Mouse (Mus musculus) heart, postnatal 0 days (tissue): Measurements from ENCODE around the gene Tfr2. TPM values are rescaled to one million over a fixed set of nuclear protein-coding genes. Genes with fewer than 3 reads are reported as not detected.

Experiments
- ATAC-seq: fragments of 200-750 bp; cut with Nextera tagmentation; 2 replicates; pipeline ENCODE4 v1.8.0; 2017; ENCODE audit warnings: low read depth, moderate number of reproducible peaks, moderate library complexity; ENCODE audit not compliant: insufficient read depth
- DNase-seq: peaks from one replicate; pipeline ENCODE4 v3.0.0-alpha.2; 2016; ENCODE audit warnings: low spot score
- H3K27ac ChIP-seq: fragments of 300-500 bp; sonication (generic); 2 replicates; pipeline ENCODE4 v1.5.1; 2014; ENCODE audit warnings: low read depth, mild to moderate bottlenecking
- H3K27me3 ChIP-seq: fragments of 300-500 bp; sonication (generic); 2 replicates; pipeline ENCODE4 v1.6.1; 2014; ENCODE audit warnings: low read length, mixed read lengths; ENCODE audit not compliant: control insufficient read depth, insufficient read depth
- H3K36me3 ChIP-seq: fragments of 300-500 bp; sonication (generic); replicated peaks from 2 replicates; pipeline ENCODE4 v1.6.1; 2014; ENCODE audit warnings: low read length, mixed read lengths; ENCODE audit not compliant: control insufficient read depth, insufficient read depth
- H3K4me1 ChIP-seq: fragments of 300-500 bp; sonication (generic); 2 replicates; pipeline ENCODE4 v1.6.1; 2014; ENCODE audit warnings: antibody characterized with exemption; ENCODE audit not compliant: control insufficient read depth, insufficient read depth
- H3K4me2 ChIP-seq: fragments of 300-500 bp; sonication (generic); 2 replicates; pipeline ENCODE4 v1.6.1; 2014; ENCODE audit warnings: low read depth, mild to moderate bottlenecking, low read length, moderate library complexity
- H3K4me3 ChIP-seq: fragments of 300-500 bp; sonication (generic); 2 replicates; pipeline ENCODE4 v1.5.1; 2014; ENCODE audit warnings: low read depth, low read length
- H3K9ac ChIP-seq: fragments of 300-500 bp; sonication (generic); replicated peaks from 2 replicates; pipeline ENCODE4 v1.6.1; 2014; ENCODE audit warnings: low read depth, low read length, mixed read lengths
- H3K9me3 ChIP-seq: fragments of 300-500 bp; sonication (generic); replicated peaks from 2 replicates; pipeline ENCODE4 v1.6.1; 2016; ENCODE audit warnings: low read length; ENCODE audit not compliant: control insufficient read depth
- CTCF ChIP-seq: IDR thresholded peaks from 2 replicates; pipeline ENCODE4 v1.5.1; 2016; ENCODE audit warnings: antibody characterized with exemption, control low read depth, low read depth
- EP300 ChIP-seq: IDR thresholded peaks from 2 replicates; pipeline ENCODE4 v1.6.1; 2016; ENCODE audit warnings: antibody characterized with exemption, low read depth
- WGBS: fragments of 180-500 bp; shearing (Covaris S2); extraction: QIAGEN DNeasy Blood & Tissue Kit; methylation state at CpG from one replicate; pipeline ENCODE4 v1.1.7; 2014; 5-methylcytosine and 5-hydroxymethylcytosine counted together
- polyA plus RNA-seq: library from polyadenylated mRNA; unstranded; fragments of >200 nt; fragmentation: Nextera tagmentation; extraction: Ambion mirVana; gene quantifications from 2 replicates; pipeline ENCODE4 v1.2.1, GENCODE M21; 2015
- total RNA-seq: library from RNA; depleted of rRNA; stranded (reverse); fragments of >200 nt; gene quantifications from 2 replicates; pipeline ENCODE4 v1.2.3, GENCODE M21; 2014; ENCODE audit warnings: low replicate concordance

Gene Tfr2
- total and polyA plus RNA-seq, 2 experiments from 2014 or later, result 0.07 TPM; not detected in 1

DNA sequence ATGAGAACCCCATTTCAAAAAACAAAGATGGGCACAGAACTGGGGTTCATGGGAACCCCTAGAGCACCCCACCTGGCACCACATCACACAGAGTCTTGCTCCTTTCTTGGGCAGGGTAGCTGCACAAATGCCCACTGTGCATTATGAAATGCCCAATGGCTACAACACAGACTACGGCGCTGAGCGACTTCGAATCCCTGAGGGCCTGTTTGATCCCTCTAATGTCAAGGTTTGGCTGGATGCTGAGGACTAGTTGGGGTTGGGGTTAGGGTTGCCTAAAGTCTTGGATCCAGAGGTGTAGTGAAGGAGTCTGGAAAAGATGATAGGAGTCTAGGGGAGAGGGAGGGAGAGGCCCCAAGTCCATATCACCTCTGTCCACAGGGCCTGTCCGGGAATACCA lies 3.2 kb upstream of the Tfr2 start:
- ATAC-seq, result no peak
- no peak overlapping the region for H3K9ac ChIP-seq
- H3K9me3 ChIP-seq, result no peaks in the 10 kb centered on the region
- WGBS, result 88% methylated on average over 5 of the region's 5 CpGs
- no peak for DNase-seq
- H3K36me3 ChIP-seq, result no peaks in the 10 kb centered on the region
- H3K27ac ChIP-seq, result no peak overlapping the region
- H3K4me1 ChIP-seq, result no peaks in the 10 kb centered on the region
- no peak overlapping the region for H3K4me3 ChIP-seq
- TF ChIP-seq EP300, result no peak
- no peak for TF ChIP-seq CTCF
- H3K4me2 ChIP-seq, result no peak overlapping the region
- no peaks in the 10 kb centered on the region for H3K27me3 ChIP-seq

DNA sequence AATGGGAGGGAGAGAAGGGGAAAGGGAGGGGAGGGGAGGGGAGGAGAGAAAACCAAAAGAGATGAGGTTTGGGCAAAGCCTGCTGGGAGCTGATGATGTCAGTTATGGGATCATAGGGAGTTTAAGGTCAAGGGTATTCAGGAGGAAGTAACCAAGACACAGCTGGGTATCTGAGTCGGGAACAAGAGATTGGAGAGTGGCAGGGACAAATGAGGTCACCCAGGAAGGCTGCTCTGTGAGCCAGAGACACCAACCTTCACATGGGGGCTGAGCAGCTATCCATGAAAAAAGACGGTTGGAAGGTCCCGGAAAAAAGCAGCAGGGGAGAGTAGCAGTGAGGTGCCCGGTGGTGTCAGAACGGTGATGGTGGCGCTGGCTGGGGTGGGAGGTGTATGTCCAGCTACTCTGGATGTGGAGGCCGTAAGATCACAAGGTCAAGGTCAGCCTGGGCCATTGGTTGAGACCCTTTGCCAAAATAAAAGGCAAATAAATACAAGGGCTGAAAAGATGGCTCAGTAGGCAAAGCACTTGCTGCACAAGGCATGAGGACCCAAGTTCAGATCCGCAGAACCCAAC lies 1.3 kb upstream of the Tfr2 start:
- DNase-seq (no peak), ATAC-seq (no peak)
- H3K9ac ChIP-seq, result no peak overlapping the region
- TF ChIP-seq CTCF (no peak), EP300 (no peak)
- no peaks in the 10 kb centered on the region for H3K9me3 ChIP-seq
- H3K4me1 ChIP-seq, result no peaks in the 10 kb centered on the region
- no peak overlapping the region for H3K27ac ChIP-seq
- no peak overlapping the region for H3K4me3 ChIP-seq
- H3K36me3 ChIP-seq, result no peaks in the 10 kb centered on the region
- WGBS, result 70% methylated on average over 8 of the region's 8 CpGs
- 0 out of 2 replicates have a peak, but pooled peaks cover 3% of the 10 kb centered on the region for H3K27me3 ChIP-seq
- H3K4me2 ChIP-seq, result no peak overlapping the region

DNA sequence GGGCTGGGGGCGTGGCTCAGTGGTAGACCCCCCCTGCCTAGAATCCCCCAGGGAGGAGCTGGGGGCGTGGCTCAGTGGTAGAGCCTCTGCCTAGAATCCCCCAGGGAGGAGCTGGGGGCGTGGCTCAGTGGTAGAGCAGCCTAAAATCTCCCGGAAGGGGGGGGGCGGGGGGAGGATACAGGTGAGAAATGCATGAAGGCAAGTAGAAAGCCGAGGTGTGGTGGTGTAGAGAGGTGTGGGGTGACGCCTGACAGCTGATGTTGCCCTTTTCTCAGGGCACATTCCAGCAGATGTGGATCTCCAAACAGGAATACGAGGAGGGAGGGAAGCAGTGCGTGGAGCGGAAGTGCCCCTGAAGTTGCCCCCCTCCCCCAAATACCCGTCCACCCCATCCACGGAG lies 609 bp upstream of the Tfr2 start:
- TF ChIP-seq CTCF (no peak), EP300 (no peak)
- Histone ChIP-seq H3K36me3 (no peaks in the 10 kb centered on the region), H3K4me2 (no peak overlapping the region), H3K4me3 (no peak overlapping the region), H3K9ac (no peak overlapping the region), H3K27ac (no peak overlapping the region), H3K4me1 (no peaks in the 10 kb centered on the region), H3K9me3 (no peaks in the 10 kb centered on the region), H3K27me3 (0 out of 2 replicates have a peak, but pooled peaks cover 3% of the 10 kb centered on the region)
- 50% methylated on average over 12 of the region's 12 CpGs for whole genome bisulfite sequencing
- 0 out of 2 replicates have a peak, but pooled peaks have one; percentile 20 for ATAC-seq
- no peak for DNase-seq

DNA sequence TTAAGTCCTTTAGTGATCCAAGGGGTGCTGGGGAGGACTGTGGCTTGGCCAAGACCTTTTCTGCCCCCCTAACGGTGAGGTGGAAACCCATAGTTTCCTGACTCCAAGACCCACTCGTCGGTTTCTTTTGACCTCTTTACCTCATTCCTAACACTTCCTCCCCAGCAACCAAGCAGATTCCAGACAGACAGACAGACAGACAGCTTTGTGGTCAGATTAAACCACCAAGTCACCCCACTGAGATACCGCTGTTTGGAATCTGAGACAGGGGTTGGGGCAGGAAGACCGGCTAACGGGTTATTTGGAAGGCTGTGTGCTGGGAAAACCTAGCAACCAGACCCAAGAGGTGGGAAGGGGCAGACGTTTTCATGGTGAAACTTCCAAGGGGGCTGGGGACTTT lies 541 bp downstream of the Tfr2 start:
- no peak overlapping the region for H3K4me2 ChIP-seq
- no peak overlapping the region for H3K4me3 ChIP-seq
- 0 out of 2 replicates have a peak, but pooled peaks cover 3% of the 10 kb centered on the region for H3K4me1 ChIP-seq
- no peak for TF ChIP-seq EP300
- TF ChIP-seq CTCF, result no peak
- H3K36me3 ChIP-seq, result no peaks in the 10 kb centered on the region
- no peak overlapping the region for H3K9ac ChIP-seq
- ATAC-seq (no peak), DNase-seq (no peak)
- 41% methylated on average over 7 of the region's 7 CpGs for WGBS
- H3K27me3 ChIP-seq, result 0 out of 2 replicates have a peak, but pooled peaks cover 3% of the 10 kb centered on the region
- H3K9me3 ChIP-seq, result no peaks in the 10 kb centered on the region
- no peak overlapping the region for H3K27ac ChIP-seq

GRCm38 (mm10) chr5:137570691-137571586 lies 1.3 kb downstream of the Tfr2 start:
- WGBS, result 65% methylated on average over 17 of the region's 17 CpGs
- Histone ChIP-seq H3K36me3 (no peaks in the 10 kb centered on the region), H3K9ac (no peak overlapping the region), H3K27ac (no peak overlapping the region), H3K4me1 (0 out of 2 replicates have a peak, but pooled peaks cover 3% of the 10 kb centered on the region), H3K9me3 (no peaks in the 10 kb centered on the region), H3K4me3 (no peak overlapping the region), H3K4me2 (no peak overlapping the region), H3K27me3 (0 out of 2 replicates have a peak, but pooled peaks cover 3% of the 10 kb centered on the region)
- DNase-seq (no peak), ATAC-seq (no peak)
- no peak for TF ChIP-seq EP300
- TF ChIP-seq CTCF, result no peak
